Mouse (Mus musculus) thymus, adult 2 months (tissue): ENCODE results near the gene Nxpe2. TPM values are rescaled to one million over a fixed set of nuclear protein-coding genes. Genes with fewer than 3 reads are reported as not detected.

Experiments
- DNase-seq: peaks from one replicate; pipeline ENCODE4 v3.0.0; 2021
- H3K27ac ChIP-seq: fragments of 200-500 bp; 2 replicates; pipeline ENCODE4 v1.5.1; 2012; ENCODE audit warnings: low read length, control low read depth; ENCODE audit not compliant: control insufficient read depth, insufficient read depth
- H3K27me3 ChIP-seq: fragments of 200-500 bp; 2 replicates; pipeline ENCODE4 v1.6.1; 2012; ENCODE audit warnings: mild to moderate bottlenecking, low read length, moderate library complexity, mixed read lengths; ENCODE audit not compliant: control insufficient read depth, insufficient read depth
- H3K36me3 ChIP-seq: fragments of 200-500 bp; 2 replicates; pipeline ENCODE4 v1.6.1; 2012; ENCODE audit warnings: mild to moderate bottlenecking, low read length, moderate library complexity; ENCODE audit not compliant: control insufficient read depth, insufficient read depth
- H3K4me1 ChIP-seq: fragments of 200-500 bp; replicated peaks from 2 replicates; pipeline ENCODE4 v1.6.1; 2012; ENCODE audit warnings: low read length; ENCODE audit not compliant: control insufficient read depth, insufficient read depth
- H3K4me3 ChIP-seq: fragments of 200-500 bp; 2 replicates; pipeline ENCODE4 v1.5.1; 2012; ENCODE audit warnings: mild to moderate bottlenecking, low read length, control low read depth, moderate library complexity; ENCODE audit not compliant: control insufficient read depth, insufficient read depth
- CTCF ChIP-seq: fragments of 200-500 bp; IDR thresholded peaks from 2 replicates; pipeline ENCODE4 v1.5.1; 2012; ENCODE audit warnings: mild to moderate bottlenecking, control low read depth, low read length, moderate library complexity, borderline replicate concordance; ENCODE audit not compliant: control insufficient read depth, poor library complexity, insufficient read depth; ENCODE audit errors: extremely low read depth
- POLR2A ChIP-seq: fragments of 200-500 bp; IDR thresholded peaks from 2 replicates; pipeline ENCODE4 v1.6.1; 2012; ENCODE audit warnings: mild to moderate bottlenecking, low read length, control low read depth, moderate library complexity; ENCODE audit not compliant: control insufficient read depth, poor library complexity, insufficient read depth; ENCODE audit errors: extremely low read depth
- WGBS: fragments of 180-500 bp; shearing (Covaris S2); methylation state at CpG from one replicate; pipeline ENCODE4 v1.1.7; 2018; 5-methylcytosine and 5-hydroxymethylcytosine counted together
- polyA plus RNA-seq: library from polyadenylated mRNA; depleted of rRNA; stranded (reverse); fragments of >200 nt; gene quantifications from 2 replicates; pipeline ENCODE4 v1.2.3, GENCODE M21; 2012

The Nxpe2 gene
- polyA plus RNA-seq, 1 experiment = 2.1 TPM

- DNase-seq = no peak
- TF ChIP-seq CTCF (no peak), POLR2A (no peak)
- Histone ChIP-seq H3K4me3 (no peak overlapping the region), H3K4me1 (no peaks in the 10 kb centered on the region), H3K27ac (no peak overlapping the region), H3K36me3 (no peaks in the 10 kb centered on the region), H3K27me3 (no peaks in the 10 kb centered on the region)
- WGBS = 82% methylated on average over 10 of the region's 10 CpGs
Measured at GRCm38 (mm10) chr9:48340708-48341380, 12.4 kb downstream of the Nxpe2 start.

- H3K4me3 ChIP-seq = no peak overlapping the region
- WGBS = 88% methylated on average over 5 of the region's 5 CpGs
Measured at GRCm38 (mm10) chr9:48339563-48339962, 13.7 kb downstream of the Nxpe2 start.

GRCm38 (mm10) chr9:48338783-48339455 lies 14.3 kb downstream of the Nxpe2 start:
- no peaks in the 10 kb centered on the region for H3K27me3 ChIP-seq
- H3K4me1 ChIP-seq = no peaks in the 10 kb centered on the region
- 46% methylated on average over 4 of the region's 4 CpGs for WGBS
- H3K4me3 ChIP-seq = no peak overlapping the region
- TF ChIP-seq POLR2A = no peak
- H3K36me3 ChIP-seq = no peaks in the 10 kb centered on the region
- no peak overlapping the region for H3K27ac ChIP-seq
- no peak for DNase-seq

More at GRCm38 (mm10) chr9:48339563-48339962, 13.7 kb downstream of the Nxpe2 start:
- DNase-seq = no peak
- no peaks in the 10 kb centered on the region for H3K4me1 ChIP-seq
- H3K36me3 ChIP-seq = no peaks in the 10 kb centered on the region
- H3K27me3 ChIP-seq = no peaks in the 10 kb centered on the region
- no peak for TF ChIP-seq CTCF
- TF ChIP-seq POLR2A = no peak
- no peak overlapping the region for H3K27ac ChIP-seq

GRCm38 (mm10) chr9:48329597-48329996 lies 23.7 kb downstream of the Nxpe2 start:
- Histone ChIP-seq H3K36me3 (no peaks in the 10 kb centered on the region), H3K4me3 (no peak overlapping the region), H3K27ac (no peak overlapping the region), H3K4me1 (no peaks in the 10 kb centered on the region), H3K27me3 (no peaks in the 10 kb centered on the region)
- DNase-seq = no peak
- WGBS = 96% methylated on average over 7 of the region's 7 CpGs
- no peak for TF ChIP-seq CTCF

GRCm38 (mm10) chr9:48326338-48326737 lies 26.9 kb downstream of the Nxpe2 start:
- no peaks in the 10 kb centered on the region for H3K27me3 ChIP-seq
- no peak overlapping the region for H3K4me3 ChIP-seq
- TF ChIP-seq CTCF (no peak), POLR2A (no peak)
- DNase-seq = no peak
- 77% methylated on average over 9 of the region's 9 CpGs for WGBS
- no peak overlapping the region for H3K27ac ChIP-seq
- no peaks in the 10 kb centered on the region for H3K4me1 ChIP-seq
- H3K36me3 ChIP-seq = no peaks in the 10 kb centered on the region

GRCm38 (mm10) chr9:48315825-48316224 lies 37.4 kb downstream of the Nxpe2 start:
- 83% methylated on average over 1 of the region's 1 CpGs for WGBS

More at GRCm38 (mm10) chr9:48315825-48316224, 37.4 kb downstream of the Nxpe2 start:
- no peak for DNase-seq
- no peaks in the 10 kb centered on the region for H3K4me1 ChIP-seq
- no peak overlapping the region for H3K4me3 ChIP-seq
- H3K27ac ChIP-seq = no peak overlapping the region
- TF ChIP-seq POLR2A (no peak), CTCF (no peak)
- no peaks in the 10 kb centered on the region for H3K27me3 ChIP-seq
- H3K36me3 ChIP-seq = no peaks in the 10 kb centered on the region
